Mouse (Mus musculus): ENCODE measurements around the gene Tek. TPM values are rescaled to one million over a fixed set of nuclear protein-coding genes. Genes with fewer than 3 reads are reported as not detected.
A peak's percentile ranks its signal among the peaks of the same experiment; 100 is the strongest.

Tek gene
- polyA plus RNA-seq, 1 experiment from 2014 or later = 22.6 TPM

DNA sequence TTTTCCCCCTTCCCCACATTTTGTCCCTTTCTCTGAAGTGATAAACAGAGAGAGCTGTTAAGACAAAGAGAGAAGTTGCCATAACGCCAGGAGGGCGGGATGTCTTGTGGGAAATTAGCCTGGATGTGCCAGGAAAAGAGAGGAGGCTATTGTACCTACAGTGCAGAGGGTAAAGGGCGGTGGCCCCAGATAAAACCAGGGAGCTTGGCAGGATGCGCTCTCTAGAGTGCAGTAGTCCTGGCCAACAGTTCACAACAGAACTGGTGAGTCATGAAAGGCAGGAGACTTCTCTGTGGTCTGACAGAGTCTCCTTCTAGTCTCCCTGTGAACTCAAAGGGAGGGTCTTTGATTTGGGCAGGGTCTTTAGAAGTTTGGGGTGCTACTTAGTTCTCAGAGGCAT is 13.3 kb upstream of the Tek start:
- 71% methylated on average over 4 of the region's 4 CpGs for WGBS
- no peak for DNase-seq (ENCODE audit: low spot score)
- H3K4me3 ChIP-seq (ENCODE audit: low read depth, low read length) = no peak overlapping the region

DNA sequence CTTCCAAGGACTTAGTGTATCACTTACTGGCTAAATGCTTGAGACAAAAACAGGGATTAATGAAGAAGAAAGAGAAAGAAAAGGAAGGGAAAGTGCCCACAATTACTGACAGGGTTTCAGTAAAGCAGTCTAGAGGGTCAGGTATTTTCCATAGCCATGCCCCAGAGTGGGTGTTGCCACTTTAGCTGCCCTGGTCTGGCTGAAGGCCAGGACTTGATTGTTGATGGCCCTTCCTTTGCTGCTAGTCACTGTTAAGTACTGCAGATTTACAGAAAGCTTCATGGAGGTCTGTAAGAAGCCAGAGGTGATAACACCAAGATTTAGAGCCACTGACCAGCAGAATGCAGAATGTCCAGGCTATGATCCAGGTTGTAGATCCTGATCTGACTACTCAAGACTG is 6.4 kb upstream of the Tek start:
- no peaks in the 10 kb centered on the region for H3K4me1 ChIP-seq (ENCODE audit: control insufficient read depth, insufficient read depth, low read length)
- no peak overlapping the region for H3K4me2 ChIP-seq (ENCODE audit: low read depth, low read length)
- DNase-seq (ENCODE audit: low spot score) (no peak), ATAC-seq (ENCODE audit: low read depth) (no peak)
- H3K27me3 ChIP-seq (replicated peaks; ENCODE audit: control insufficient read depth, insufficient read depth, low read length) = no peaks in the 10 kb centered on the region
- no peaks in the 10 kb centered on the region for H3K36me3 ChIP-seq (ENCODE audit: control insufficient read depth, insufficient read depth, low read length)
- no peak overlapping the region for H3K27ac ChIP-seq (replicated peaks; ENCODE audit: low read depth, low read length)
- H3K4me3 ChIP-seq (ENCODE audit: low read depth, low read length) = no peak overlapping the region
- peaks cover 4% of the 10 kb centered on the region; the same call in 1 of the 2 replicates for H3K9me3 ChIP-seq (ENCODE audit: control insufficient read depth, low read length)
- no peak overlapping the region for H3K9ac ChIP-seq (ENCODE audit: low read depth, low read length)

More for the DNA sequence above, 13.3 kb upstream of the Tek start:
- peaks cover 4% of the 10 kb centered on the region; the same call in 1 of the 2 replicates for H3K9me3 ChIP-seq (ENCODE audit: control insufficient read depth, low read length)
- H3K36me3 ChIP-seq (ENCODE audit: control insufficient read depth, insufficient read depth, low read length) = no peaks in the 10 kb centered on the region
- H3K27me3 ChIP-seq (replicated peaks; ENCODE audit: control insufficient read depth, insufficient read depth, low read length) = no peaks in the 10 kb centered on the region
- H3K9ac ChIP-seq (ENCODE audit: low read depth, low read length) = no peak overlapping the region
- H3K27ac ChIP-seq (replicated peaks; ENCODE audit: low read depth, low read length) = no peak overlapping the region
- ATAC-seq (ENCODE audit: low read depth) = no peak
- H3K4me2 ChIP-seq (ENCODE audit: low read depth, low read length) = no peak overlapping the region
- H3K4me1 ChIP-seq (ENCODE audit: control insufficient read depth, insufficient read depth, low read length) = no peaks in the 10 kb centered on the region

DNA sequence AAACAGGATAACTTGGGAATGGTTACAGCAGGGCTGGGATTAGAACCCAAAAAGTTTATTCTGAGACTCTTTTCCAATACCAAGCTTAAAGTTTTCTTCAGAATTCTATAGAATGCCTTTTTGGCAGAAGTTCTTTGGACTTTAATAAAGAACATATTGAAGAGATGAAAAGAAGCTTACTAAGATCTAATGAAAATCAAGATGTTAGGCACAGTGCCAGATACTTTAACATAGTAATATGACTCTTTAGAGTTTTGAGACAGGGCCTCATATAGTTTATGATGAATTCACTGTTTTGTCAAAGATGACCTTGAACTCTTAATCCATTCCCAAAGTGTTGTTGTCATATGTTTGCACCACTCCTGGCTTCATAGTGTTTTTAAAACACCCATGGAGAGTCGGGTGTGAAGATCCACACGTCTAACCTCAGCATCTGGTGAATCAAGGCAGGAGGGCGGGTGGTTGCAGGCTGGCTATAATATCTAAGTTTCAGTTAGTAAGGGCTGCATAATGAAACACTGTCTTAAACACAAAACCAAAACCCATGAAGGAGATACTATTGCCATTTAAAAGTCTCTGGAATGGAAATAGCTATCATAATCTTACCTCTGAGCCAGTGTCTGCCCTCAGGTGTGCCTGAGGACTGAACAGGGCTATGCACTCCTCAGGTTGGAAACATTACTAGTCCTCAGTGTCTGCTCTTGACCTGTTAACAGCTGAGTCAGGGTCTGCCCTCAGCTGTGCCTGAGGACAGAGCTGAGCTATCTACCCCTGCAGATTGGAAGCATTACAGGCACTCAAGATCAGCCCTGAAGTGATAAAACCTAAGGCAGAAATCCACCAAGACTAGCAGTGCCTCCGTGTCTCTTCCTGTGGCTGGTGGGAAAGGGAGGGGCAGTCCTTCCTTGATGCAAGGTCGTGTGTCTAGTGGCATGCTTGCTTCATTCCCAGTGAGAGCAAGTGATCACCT is 1.5 kb upstream of the Tek start:
- WGBS = 42% methylated on average over 5 of the region's 5 CpGs
- H3K27ac ChIP-seq (replicated peaks; ENCODE audit: low read depth, low read length) = no peak overlapping the region
- H3K36me3 ChIP-seq (ENCODE audit: control insufficient read depth, insufficient read depth, low read length) = no peaks in the 10 kb centered on the region
- H3K4me1 ChIP-seq (ENCODE audit: control insufficient read depth, insufficient read depth, low read length) = peaks cover 4% of the 10 kb centered on the region; the same call in 1 of the 2 replicates
- DNase-seq (ENCODE audit: low spot score) (peak; percentile 82), ATAC-seq (ENCODE audit: low read depth) (no peak)
- H3K9me3 ChIP-seq (ENCODE audit: control insufficient read depth, low read length) = no peaks in the 10 kb centered on the region
- H3K27me3 ChIP-seq (replicated peaks; ENCODE audit: control insufficient read depth, insufficient read depth, low read length) = no peaks in the 10 kb centered on the region
- no peak overlapping the region for H3K4me2 ChIP-seq (ENCODE audit: low read depth, low read length)
- no peak overlapping the region for H3K4me3 ChIP-seq (ENCODE audit: low read depth, low read length)
- no peak overlapping the region for H3K9ac ChIP-seq (ENCODE audit: low read depth, low read length)

DNA sequence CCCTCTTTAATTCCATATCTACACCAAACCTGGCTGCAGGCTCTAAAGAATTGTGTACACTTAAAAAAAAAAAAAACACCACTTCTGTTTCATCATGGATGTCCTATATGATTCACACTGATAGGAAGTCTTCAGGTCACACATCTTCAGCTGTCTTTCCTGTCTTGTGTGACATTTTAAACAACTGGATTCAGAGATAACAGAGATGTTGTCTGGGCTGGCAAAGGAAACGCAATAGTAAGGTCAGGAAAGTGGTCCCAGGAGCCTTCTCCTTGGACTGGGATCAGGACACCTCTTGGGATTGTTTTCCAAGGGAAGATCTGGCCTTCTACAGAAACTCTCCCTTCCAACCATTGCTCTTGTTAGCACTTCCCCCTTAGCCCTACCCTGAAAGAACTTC is 2.7 kb downstream of the Tek start:
- Histone ChIP-seq H3K4me2 (ENCODE audit: low read depth, low read length) (no peak overlapping the region), H3K4me3 (ENCODE audit: low read depth, low read length) (no peak overlapping the region)
- ATAC-seq (ENCODE audit: low read depth) = no peak

DNA sequence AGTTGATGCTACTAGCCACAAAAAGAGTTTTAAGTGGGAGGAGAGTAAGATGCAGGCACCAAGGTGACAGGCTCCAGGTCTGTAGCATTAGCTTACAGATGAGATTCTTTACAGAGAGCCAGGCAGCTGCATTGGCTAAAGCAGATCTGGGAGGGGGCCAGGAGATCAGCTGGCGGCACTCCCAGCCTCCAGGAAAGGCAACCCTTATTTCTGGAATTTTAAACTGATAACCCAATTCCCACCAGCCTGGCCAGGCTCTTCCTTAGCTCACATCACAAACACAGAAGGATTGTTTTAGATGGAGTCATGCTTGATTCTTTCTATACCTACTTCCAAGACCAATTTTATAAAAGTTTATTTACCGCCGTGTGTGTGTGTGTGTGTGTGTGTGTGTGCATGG is 6.7 kb downstream of the Tek start:
- no peaks in the 10 kb centered on the region for H3K36me3 ChIP-seq (ENCODE audit: control insufficient read depth, insufficient read depth, low read length)
- no peak overlapping the region for H3K9ac ChIP-seq (ENCODE audit: low read depth, low read length)
- no peaks in the 10 kb centered on the region for H3K9me3 ChIP-seq (ENCODE audit: control insufficient read depth, low read length)
- H3K4me2 ChIP-seq (ENCODE audit: low read depth, low read length) = no peak overlapping the region
- 0 out of 2 replicates have a peak overlapping the region, but pooled peaks have one; percentile 21 for H3K27ac ChIP-seq (replicated peaks; ENCODE audit: low read depth, low read length)
- H3K4me1 ChIP-seq (ENCODE audit: control insufficient read depth, insufficient read depth, low read length) = no peaks in the 10 kb centered on the region
- H3K4me3 ChIP-seq (ENCODE audit: low read depth, low read length) = no peak overlapping the region
- no peaks in the 10 kb centered on the region for H3K27me3 ChIP-seq (replicated peaks; ENCODE audit: control insufficient read depth, insufficient read depth, low read length)
- WGBS = 59% methylated on average over 3 of the region's 3 CpGs
- no peak for ATAC-seq (ENCODE audit: low read depth)
- DNase-seq (ENCODE audit: low spot score) = no peak

More for the DNA sequence above, 2.7 kb downstream of the Tek start:
- Histone ChIP-seq H3K27ac (replicated peaks; ENCODE audit: low read depth, low read length) (no peak overlapping the region), H3K4me1 (ENCODE audit: control insufficient read depth, insufficient read depth, low read length) (peaks cover 4% of the 10 kb centered on the region; the same call in 1 of the 2 replicates), H3K36me3 (ENCODE audit: control insufficient read depth, insufficient read depth, low read length) (no peaks in the 10 kb centered on the region), H3K9me3 (ENCODE audit: control insufficient read depth, low read length) (no peaks in the 10 kb centered on the region), H3K9ac (ENCODE audit: low read depth, low read length) (no peak overlapping the region), H3K27me3 (replicated peaks; ENCODE audit: control insufficient read depth, insufficient read depth, low read length) (no peaks in the 10 kb centered on the region)
- 72% methylated on average over 1 of the region's 1 CpGs for WGBS
- no peak for DNase-seq (ENCODE audit: low spot score)

DNA sequence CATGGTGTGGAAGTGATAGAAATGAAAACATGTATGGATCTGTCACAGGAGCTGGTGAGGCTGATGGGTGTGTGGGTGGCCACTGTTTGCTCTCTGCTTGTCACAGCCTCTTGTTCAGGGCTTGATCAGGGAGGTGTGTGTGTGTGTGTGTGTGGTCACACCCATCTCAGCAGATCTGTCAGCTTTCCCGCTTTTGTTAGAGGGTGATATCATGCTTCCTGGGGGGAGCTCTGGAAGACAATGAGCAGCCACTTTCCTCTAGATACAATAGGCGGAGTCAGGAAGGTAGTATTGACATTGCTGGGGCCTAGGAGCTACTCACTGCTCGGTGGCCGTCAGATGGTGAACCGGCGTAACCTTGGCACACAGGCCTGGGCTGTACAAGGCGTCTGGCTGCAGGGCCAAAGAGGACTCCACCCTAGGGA is 7.3 kb downstream of the Tek start:
- Histone ChIP-seq H3K4me3 (ENCODE audit: low read depth, low read length) (no peak overlapping the region), H3K27me3 (replicated peaks; ENCODE audit: control insufficient read depth, insufficient read depth, low read length) (no peaks in the 10 kb centered on the region), H3K4me1 (ENCODE audit: control insufficient read depth, insufficient read depth, low read length) (no peaks in the 10 kb centered on the region), H3K9ac (ENCODE audit: low read depth, low read length) (no peak overlapping the region), H3K4me2 (ENCODE audit: low read depth, low read length) (no peak overlapping the region), H3K9me3 (ENCODE audit: control insufficient read depth, low read length) (no peaks in the 10 kb centered on the region), H3K27ac (replicated peaks; ENCODE audit: low read depth, low read length) (no peak overlapping the region; the same call in 1 of the 2 replicates), H3K36me3 (ENCODE audit: control insufficient read depth, insufficient read depth, low read length) (no peaks in the 10 kb centered on the region)
- ATAC-seq (ENCODE audit: low read depth) = peak; percentile 76; the same call in 1 of the 2 replicates
- 65% methylated on average over 7 of the region's 7 CpGs for WGBS
- DNase-seq (ENCODE audit: low spot score) = peak; percentile 60

DNA sequence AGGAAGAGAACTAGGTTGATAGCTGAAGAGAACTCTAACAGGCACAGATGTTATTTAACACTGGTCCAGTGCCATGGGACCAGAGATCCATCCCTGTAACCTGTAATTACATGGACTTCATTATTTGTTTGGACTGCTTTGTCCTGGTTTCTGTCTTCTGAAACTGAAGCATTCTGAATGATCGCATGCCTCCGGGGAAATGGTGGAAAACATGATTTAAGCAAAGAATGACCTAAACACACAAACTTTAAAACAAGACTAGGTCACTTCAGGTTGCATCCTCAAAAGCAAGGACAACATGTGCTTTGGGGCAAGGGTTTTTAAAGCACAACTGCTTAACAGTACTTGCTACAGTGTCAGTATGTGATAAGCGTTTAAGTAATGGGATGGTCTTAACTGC is 8.2 kb downstream of the Tek start:
- WGBS = 82% methylated on average over 3 of the region's 3 CpGs

DNA sequence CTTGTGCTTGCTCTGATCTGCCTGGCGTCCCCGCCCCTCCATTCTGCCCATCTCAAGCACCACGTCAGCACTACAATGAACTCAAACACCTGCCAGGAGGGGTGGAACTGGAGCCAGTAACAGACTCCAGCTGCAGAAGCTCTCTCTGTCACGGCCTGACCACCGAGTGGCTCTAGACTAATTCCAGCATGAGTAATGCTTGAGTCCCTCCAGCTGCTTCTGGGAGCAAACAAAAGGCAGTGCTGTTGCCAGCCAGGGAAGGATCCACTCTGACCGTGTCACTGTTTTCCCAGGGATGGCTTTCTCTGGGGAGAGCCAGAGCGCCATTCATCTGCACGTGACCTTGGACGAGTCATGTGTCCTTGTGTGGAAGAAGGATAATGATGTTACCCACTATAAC is 13.4 kb downstream of the Tek start:
- Histone ChIP-seq H3K27ac (replicated peaks; ENCODE audit: low read depth, low read length) (no peak overlapping the region), H3K4me3 (ENCODE audit: low read depth, low read length) (no peak overlapping the region), H3K4me1 (ENCODE audit: control insufficient read depth, insufficient read depth, low read length) (no peaks in the 10 kb centered on the region), H3K9ac (ENCODE audit: low read depth, low read length) (no peak overlapping the region), H3K27me3 (replicated peaks; ENCODE audit: control insufficient read depth, insufficient read depth, low read length) (no peaks in the 10 kb centered on the region), H3K4me2 (ENCODE audit: low read depth, low read length) (no peak overlapping the region), H3K36me3 (ENCODE audit: control insufficient read depth, insufficient read depth, low read length) (no peaks in the 10 kb centered on the region), H3K9me3 (ENCODE audit: control insufficient read depth, low read length) (no peaks in the 10 kb centered on the region)
- WGBS = 29% methylated on average over 9 of the region's 9 CpGs
- DNase-seq (ENCODE audit: low spot score) (peak; percentile 84), ATAC-seq (ENCODE audit: low read depth) (peak; percentile 95)

More for the DNA sequence above, 8.2 kb downstream of the Tek start:
- Histone ChIP-seq H3K9ac (ENCODE audit: low read depth, low read length) (no peak overlapping the region), H3K9me3 (ENCODE audit: control insufficient read depth, low read length) (no peaks in the 10 kb centered on the region), H3K27ac (replicated peaks; ENCODE audit: low read depth, low read length) (no peak overlapping the region), H3K4me3 (ENCODE audit: low read depth, low read length) (no peak overlapping the region), H3K4me1 (ENCODE audit: control insufficient read depth, insufficient read depth, low read length) (no peaks in the 10 kb centered on the region), H3K27me3 (replicated peaks; ENCODE audit: control insufficient read depth, insufficient read depth, low read length) (no peaks in the 10 kb centered on the region), H3K36me3 (ENCODE audit: control insufficient read depth, insufficient read depth, low read length) (no peaks in the 10 kb centered on the region), H3K4me2 (ENCODE audit: low read depth, low read length) (no peak overlapping the region)
- DNase-seq (ENCODE audit: low spot score) (no peak), ATAC-seq (ENCODE audit: low read depth) (no peak)

DNA sequence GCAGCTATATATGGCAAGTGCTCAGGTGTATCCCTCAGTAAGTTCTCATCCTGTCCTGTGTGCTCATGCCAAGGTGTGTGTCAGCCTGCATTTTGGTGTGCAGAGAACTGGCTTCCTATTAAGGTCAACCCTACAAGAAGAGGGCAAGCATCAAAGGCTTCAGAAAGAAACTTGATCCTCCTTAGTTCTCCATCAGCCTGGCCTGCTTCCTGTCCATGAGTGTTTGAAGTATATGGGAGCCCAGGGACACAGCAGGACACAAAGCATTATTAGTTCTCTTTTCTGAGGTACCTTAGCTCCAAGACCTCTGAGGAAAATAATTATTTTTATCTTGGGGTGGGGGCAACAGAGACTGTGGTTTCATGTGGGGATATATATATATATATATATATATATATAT is 26.1 kb downstream of the Tek start:
- no peak overlapping the region for H3K9ac ChIP-seq (ENCODE audit: low read depth, low read length)
- no peak overlapping the region for H3K4me2 ChIP-seq (ENCODE audit: low read depth, low read length)
- ATAC-seq (ENCODE audit: low read depth) = no peak
- no peaks in the 10 kb centered on the region for H3K9me3 ChIP-seq (ENCODE audit: control insufficient read depth, low read length)
- no peaks in the 10 kb centered on the region for H3K36me3 ChIP-seq (ENCODE audit: control insufficient read depth, insufficient read depth, low read length)
- no peaks in the 10 kb centered on the region for H3K27me3 ChIP-seq (replicated peaks; ENCODE audit: control insufficient read depth, insufficient read depth, low read length)
- DNase-seq (ENCODE audit: low spot score) = no peak
- H3K4me3 ChIP-seq (ENCODE audit: low read depth, low read length) = no peak overlapping the region
- H3K4me1 ChIP-seq (ENCODE audit: control insufficient read depth, insufficient read depth, low read length) = no peaks in the 10 kb centered on the region
- no peak overlapping the region for H3K27ac ChIP-seq (replicated peaks; ENCODE audit: low read depth, low read length)
